Mouse (Mus musculus) intestine, embryonic 16.5 days (tissue): ENCODE measurements around the gene Deaf1. TPM values are rescaled to one million over a fixed set of nuclear protein-coding genes. Genes with fewer than 3 reads are reported as not detected.

Experiments used
- ATAC-seq: fragments of 200-750 bp; cut with Nextera tagmentation; 2 replicates; pipeline ENCODE4 v1.8.0; 2017; ENCODE audit warnings: moderate TSS enrichment, moderate library complexity
- H3K27ac ChIP-seq: fragments of 300-500 bp; sonication (generic); 2 replicates; pipeline ENCODE4 v1.5.1; 2014; ENCODE audit warnings: mild to moderate bottlenecking, low read length
- H3K27me3 ChIP-seq: fragments of 300-500 bp; sonication (generic); replicated peaks from 2 replicates; pipeline ENCODE4 v1.6.1; 2014; ENCODE audit warnings: low read length, control low read depth, mixed read lengths; ENCODE audit not compliant: control insufficient read depth, insufficient read depth
- H3K36me3 ChIP-seq: fragments of 300-500 bp; sonication (generic); 2 replicates; pipeline ENCODE4 v1.6.1; 2014; ENCODE audit warnings: low read length, control low read depth; ENCODE audit not compliant: control insufficient read depth, insufficient read depth
- H3K4me1 ChIP-seq: fragments of 300-500 bp; sonication (generic); 2 replicates; pipeline ENCODE4 v1.6.1; 2014; ENCODE audit warnings: low read length, control low read depth, mixed read lengths; ENCODE audit not compliant: control insufficient read depth, insufficient read depth
- H3K4me2 ChIP-seq: fragments of 300-500 bp; sonication (generic); 2 replicates; pipeline ENCODE4 v1.6.1; 2014; ENCODE audit warnings: low read depth, low read length, control low read depth
- H3K4me3 ChIP-seq: fragments of 300-500 bp; sonication (generic); 2 replicates; pipeline ENCODE4 v1.5.1; 2014; ENCODE audit warnings: mild to moderate bottlenecking, low read length
- H3K9ac ChIP-seq: fragments of 300-500 bp; sonication (generic); 2 replicates; pipeline ENCODE4 v1.6.1; 2014; ENCODE audit warnings: low read depth, low read length
- H3K9me3 ChIP-seq: fragments of 300-500 bp; sonication (generic); 2 replicates; pipeline ENCODE4 v1.6.1; 2016; ENCODE audit warnings: low read length, control low read depth; ENCODE audit not compliant: control insufficient read depth
- WGBS: fragments of 180-500 bp; shearing (Covaris S2); extraction: QIAGEN DNeasy Blood & Tissue Kit; methylation state at CpG from one replicate; pipeline ENCODE4 v1.1.7; 2014; 5-methylcytosine and 5-hydroxymethylcytosine counted together
- polyA plus RNA-seq: library from polyadenylated mRNA; unstranded; fragments of >200 nt; fragmentation: Nextera tagmentation; extraction: Ambion mirVana; gene quantifications from 2 replicates; pipeline ENCODE4 v1.2.1, GENCODE M21; 2015

The Deaf1 gene
- polyA plus RNA-seq, 1 experiment from 2014 or later: 61.0 TPM

GRCm38 (mm10) chr7:141315076-141315475 is 12.4 kb downstream of the Deaf1 start:
- Histone ChIP-seq H3K4me3 (no peak overlapping the region), H3K27ac (no peak overlapping the region), H3K4me2 (no peak overlapping the region), H3K4me1 (no peaks in the 10 kb centered on the region), H3K27me3 (no peaks in the 10 kb centered on the region), H3K36me3 (peaks cover 19% of the 10 kb centered on the region), H3K9me3 (no peaks in the 10 kb centered on the region), H3K9ac (no peak overlapping the region)
- ATAC-seq: no peak
- WGBS: 87% methylated on average over 8 of the region's 8 CpGs

GRCm38 (mm10) chr7:141314416-141314815 is 13.1 kb downstream of the Deaf1 start:
- no peaks in the 10 kb centered on the region for H3K9me3 ChIP-seq
- H3K4me1 ChIP-seq: no peaks in the 10 kb centered on the region
- no peak overlapping the region for H3K4me3 ChIP-seq
- no peak for ATAC-seq
- no peak overlapping the region for H3K4me2 ChIP-seq
- H3K27ac ChIP-seq: no peak overlapping the region
- WGBS: 92% methylated on average over 2 of the region's 2 CpGs
- peaks cover 23% of the 10 kb centered on the region for H3K36me3 ChIP-seq
- H3K27me3 ChIP-seq: no peaks in the 10 kb centered on the region
- H3K9ac ChIP-seq: no peak overlapping the region

- Histone ChIP-seq H3K4me2 (no peak overlapping the region), H3K36me3 (peaks cover 29% of the 10 kb centered on the region), H3K9me3 (no peaks in the 10 kb centered on the region), H3K27ac (no peak overlapping the region), H3K4me1 (no peaks in the 10 kb centered on the region), H3K9ac (no peak overlapping the region), H3K27me3 (no peaks in the 10 kb centered on the region), H3K4me3 (no peak overlapping the region)
- WGBS: 87% methylated on average over 4 of the region's 4 CpGs
- ATAC-seq: no peak
Measured at GRCm38 (mm10) chr7:141304537-141304936, 23.0 kb downstream of the Deaf1 start.

GRCm38 (mm10) chr7:141302702-141303268 is 24.7 kb downstream of the Deaf1 start:
- Histone ChIP-seq H3K4me2 (no peak overlapping the region), H3K27me3 (no peaks in the 10 kb centered on the region), H3K4me3 (no peak overlapping the region), H3K9ac (no peak overlapping the region), H3K36me3 (peaks cover 22% of the 10 kb centered on the region), H3K9me3 (no peaks in the 10 kb centered on the region), H3K4me1 (no peaks in the 10 kb centered on the region), H3K27ac (no peak overlapping the region)
- WGBS: 80% methylated on average over 1 of the region's 1 CpGs
- no peak for ATAC-seq

GRCm38 (mm10) chr7:141301386-141301785 is 26.1 kb downstream of the Deaf1 start:
- H3K4me1 ChIP-seq: no peaks in the 10 kb centered on the region
- H3K9ac ChIP-seq: no peak overlapping the region
- no peak for ATAC-seq
- H3K27ac ChIP-seq: no peak overlapping the region
- H3K27me3 ChIP-seq: no peaks in the 10 kb centered on the region
- H3K4me2 ChIP-seq: no peak overlapping the region
- H3K36me3 ChIP-seq: peaks cover 19% of the 10 kb centered on the region
- H3K4me3 ChIP-seq: no peak overlapping the region
- WGBS: 96% methylated on average over 9 of the region's 9 CpGs
- H3K9me3 ChIP-seq: no peaks in the 10 kb centered on the region

GRCm38 (mm10) chr7:141299175-141299574 is 28.3 kb downstream of the Deaf1 start:
- WGBS: 96% methylated on average over 8 of the region's 8 CpGs
- no peak for ATAC-seq
- Histone ChIP-seq H3K4me2 (no peak overlapping the region), H3K9ac (no peak overlapping the region), H3K4me1 (peaks cover 5% of the 10 kb centered on the region), H3K36me3 (peaks cover 14% of the 10 kb centered on the region), H3K9me3 (no peaks in the 10 kb centered on the region), H3K4me3 (no peak overlapping the region), H3K27me3 (peaks cover 16% of the 10 kb centered on the region), H3K27ac (no peak overlapping the region)

- ATAC-seq: no peak
- Histone ChIP-seq H3K9ac (no peak overlapping the region), H3K9me3 (no peaks in the 10 kb centered on the region), H3K27ac (no peak overlapping the region), H3K4me1 (peaks cover 12% of the 10 kb centered on the region), H3K4me2 (no peak overlapping the region), H3K36me3 (peaks cover 14% of the 10 kb centered on the region), H3K27me3 (peaks cover 27% of the 10 kb centered on the region), H3K4me3 (no peak overlapping the region)
- WGBS: 76% methylated on average over 3 of the region's 3 CpGs
Measured at GRCm38 (mm10) chr7:141297926-141298650, 29.4 kb downstream of the Deaf1 start.

- H3K4me3 ChIP-seq: peak overlapping the region; percentile 48
- ATAC-seq: 0 out of 2 replicates have a peak, but pooled peaks have one; percentile 9
- H3K27me3 ChIP-seq: peaks cover 51% of the 10 kb centered on the region
- H3K27ac ChIP-seq: no peak overlapping the region
- H3K4me2 ChIP-seq: peak overlapping the region; percentile 84
- peak overlapping the region; percentile 67; the same call in 1 of the 2 replicates for H3K9ac ChIP-seq
- WGBS: 8% methylated on average over 22 of the region's 22 CpGs
- peaks cover 21% of the 10 kb centered on the region for H3K4me1 ChIP-seq
- H3K36me3 ChIP-seq: peaks cover 6% of the 10 kb centered on the region; the same call in 1 of the 2 replicates
- no peaks in the 10 kb centered on the region for H3K9me3 ChIP-seq
Measured at GRCm38 (mm10) chr7:141294479-141294878, 33.0 kb downstream of the Deaf1 start.

- Histone ChIP-seq H3K9ac (peak overlapping the region; percentile 67), H3K27ac (no peak overlapping the region), H3K36me3 (peaks cover 2% of the 10 kb centered on the region; the same call in 1 of the 2 replicates), H3K4me3 (peak overlapping the region; percentile 48), H3K4me2 (peak overlapping the region; percentile 84), H3K27me3 (peaks cover 51% of the 10 kb centered on the region), H3K9me3 (no peaks in the 10 kb centered on the region), H3K4me1 (peaks cover 21% of the 10 kb centered on the region)
- WGBS: 1% methylated on average over 53 of the region's 53 CpGs
- ATAC-seq: peak; percentile 37
Measured at GRCm38 (mm10) chr7:141293852-141294471, 33.5 kb downstream of the Deaf1 start.
